Mouse (Mus musculus) left cerebral cortex, postnatal 10 days (tissue): Measurements from ENCODE around the gene Dapk2. TPM values are rescaled to one million over a fixed set of nuclear protein-coding genes. Genes with fewer than 3 reads are reported as not detected.

Experiments
- DNase-seq, 2 experiments: peaks; one replicate each; pipeline ENCODE4 v3.0.0; 2021 to 2022; ENCODE audit warnings: low spot score in 2 of 2, mixed read lengths in 1 of 2; ENCODE audit errors: extremely low spot score in 1 of 2
- intact Hi-C: fragments of 180-260 bp; cut with DNase I; formaldehyde crosslinking; loops from one replicate; pipeline ENCODE4 v1.15.1; 2025
- total RNA-seq, 2 experiments: library from RNA; stranded (reverse); gene quantifications; 2 replicates each; pipeline ENCODE4 v1.2.3; 2021

The Dapk2 gene
- total RNA-seq, 2 experiments from 2014 or later, result 2.1 to 3.2 TPM

- intact Hi-C loops, result no loop called here
- DNase-seq, result no peak
Observed at GRCm38 (mm10) chr9:66131466-66131865, 26.6 kb upstream of the Dapk2 start.

GRCm38 (mm10) chr9:66135967-66136366 lies 22.1 kb upstream of the Dapk2 start:
- intact Hi-C loops, result no loop called here
- no peak for DNase-seq

GRCm38 (mm10) chr9:66138193-66138592 lies 19.8 kb upstream of the Dapk2 start:
- intact Hi-C loops, result no loop called here
- no peak for DNase-seq

GRCm38 (mm10) chr9:66142265-66142664 lies 15.8 kb upstream of the Dapk2 start:
- intact Hi-C loops, result loop anchor here (10.0 kb wide), 1 partner anchor 233 kb away; no protein-coding TSS in a partner anchor
- DNase-seq, result no peak

DNA sequence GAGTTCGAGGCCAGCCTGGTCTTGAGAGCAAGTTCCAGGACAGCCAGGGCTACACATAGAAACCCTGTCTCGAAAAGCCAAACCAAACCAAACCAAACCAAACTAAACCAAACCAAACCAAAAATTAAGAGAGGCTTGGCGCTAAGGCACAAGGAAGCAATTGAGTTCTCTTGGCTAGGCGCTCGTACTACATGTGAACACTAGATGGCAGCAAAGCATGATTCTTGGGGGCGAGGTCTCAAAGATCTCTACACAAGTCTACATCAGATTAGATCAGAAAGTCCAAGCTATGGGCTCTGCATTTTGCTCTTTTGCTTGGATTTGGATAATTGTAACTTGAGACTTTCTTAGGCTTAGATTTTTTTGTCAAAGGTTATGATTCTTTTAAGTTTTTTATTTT lies 13.8 kb upstream of the Dapk2 start:
- intact Hi-C loops, result loop anchor here (10.0 kb wide), 1 partner anchor 231 kb away; no protein-coding TSS in a partner anchor

DNA sequence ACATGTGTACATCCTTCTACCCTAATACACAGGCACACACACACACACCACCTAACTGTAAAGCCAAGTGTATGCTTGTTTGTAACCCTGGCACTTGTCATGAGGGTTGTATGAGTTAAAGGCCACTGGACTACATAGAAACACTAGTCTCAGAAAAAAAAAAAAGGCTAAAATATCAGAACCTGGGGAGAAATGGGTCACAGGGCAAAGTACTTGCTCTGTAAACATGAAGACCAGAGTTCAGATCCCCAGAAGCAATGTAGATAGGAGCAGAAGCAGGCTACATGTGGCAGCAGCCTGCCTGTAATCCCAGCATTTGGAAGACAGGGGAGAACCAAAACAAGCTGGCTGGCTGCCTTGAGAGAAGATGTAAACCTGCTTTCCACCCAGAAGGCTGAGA lies 11.9 kb upstream of the Dapk2 start:
- DNase-seq, result no peak
- intact Hi-C loops, result loop anchor here (10.0 kb wide), 1 partner anchor 229 kb away; no protein-coding TSS in a partner anchor

More for the DNA sequence above, 13.8 kb upstream of the Dapk2 start:
- DNase-seq, result peak; percentile 59 to 69

DNA sequence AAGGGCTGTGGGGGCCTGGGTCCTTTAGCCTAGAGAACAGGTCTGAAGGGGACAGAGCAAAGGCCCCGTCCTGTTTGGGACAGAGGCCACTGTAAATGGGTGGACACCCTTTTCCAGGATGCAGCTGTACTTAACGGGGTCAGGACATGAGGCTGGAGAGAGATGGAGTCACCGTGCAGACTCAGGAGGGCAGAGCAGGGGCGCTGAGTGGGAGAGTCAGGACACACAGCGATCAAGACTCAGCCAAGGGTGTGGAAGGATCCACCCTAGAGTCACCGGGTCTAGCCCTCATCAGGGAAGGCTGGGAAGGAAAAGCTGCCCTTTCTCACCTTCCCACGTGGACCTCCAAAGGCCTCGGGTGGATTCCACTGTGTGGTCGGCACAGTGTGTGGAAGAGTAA lies 6.0 kb upstream of the Dapk2 start:
- intact Hi-C loops, result no loop called here
- no peak for DNase-seq

GRCm38 (mm10) chr9:66153594-66153993 lies 4.4 kb upstream of the Dapk2 start:
- intact Hi-C loops, result no loop called here
- DNase-seq, result no peak

DNA sequence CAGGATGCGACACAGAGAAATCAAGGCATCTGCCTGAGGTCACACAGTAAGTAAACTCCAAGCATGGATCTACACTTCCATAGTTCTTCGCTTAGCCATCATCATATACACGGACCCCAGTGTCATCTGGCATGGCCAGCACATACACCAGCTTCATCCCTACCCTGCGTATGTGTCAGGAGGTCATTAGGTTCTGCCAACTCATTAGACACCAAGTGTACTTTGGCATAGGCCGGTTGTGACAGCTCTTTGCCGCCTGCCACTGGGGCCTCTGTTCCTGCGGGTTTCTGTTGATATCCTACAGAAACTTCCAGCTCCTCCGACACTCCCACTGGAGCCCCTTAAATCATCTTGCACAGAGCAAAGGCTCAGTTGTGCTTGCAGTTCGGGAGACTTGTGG lies 4.0 kb upstream of the Dapk2 start:
- intact Hi-C loops, result no loop called here
- DNase-seq, result no peak

GRCm38 (mm10) chr9:66155534-66155933 lies 2.5 kb upstream of the Dapk2 start:
- no peak for DNase-seq
- intact Hi-C loops, result no loop called here

DNA sequence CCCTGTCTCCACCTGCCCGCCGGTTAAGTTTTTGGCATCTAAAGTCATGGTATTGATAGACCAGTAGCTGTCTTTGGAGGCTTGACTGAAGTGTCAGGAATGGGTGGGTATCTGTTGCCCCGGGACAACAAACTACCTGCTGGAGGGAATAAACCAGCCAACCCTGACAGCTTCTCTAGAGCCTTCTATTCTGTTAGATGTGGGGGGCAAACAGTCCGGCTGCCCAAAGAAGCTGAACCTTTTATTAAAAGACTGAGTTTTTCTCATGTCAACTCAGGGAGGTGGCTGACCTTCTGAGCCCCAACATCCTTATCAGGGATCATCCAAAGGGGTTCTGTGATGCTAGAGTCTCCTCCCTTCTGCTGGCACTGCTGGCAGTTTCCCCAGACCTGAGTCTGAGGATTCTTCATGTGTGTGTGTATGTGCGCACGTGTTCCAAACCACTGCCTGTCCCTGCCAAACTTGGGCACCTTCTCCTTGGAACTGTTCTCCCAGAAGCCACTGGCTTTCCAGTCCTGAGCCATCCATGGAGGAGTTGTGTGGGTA lies 935 bp downstream of the Dapk2 start:
- no peak for DNase-seq
- intact Hi-C loops, result no loop called here

DNA sequence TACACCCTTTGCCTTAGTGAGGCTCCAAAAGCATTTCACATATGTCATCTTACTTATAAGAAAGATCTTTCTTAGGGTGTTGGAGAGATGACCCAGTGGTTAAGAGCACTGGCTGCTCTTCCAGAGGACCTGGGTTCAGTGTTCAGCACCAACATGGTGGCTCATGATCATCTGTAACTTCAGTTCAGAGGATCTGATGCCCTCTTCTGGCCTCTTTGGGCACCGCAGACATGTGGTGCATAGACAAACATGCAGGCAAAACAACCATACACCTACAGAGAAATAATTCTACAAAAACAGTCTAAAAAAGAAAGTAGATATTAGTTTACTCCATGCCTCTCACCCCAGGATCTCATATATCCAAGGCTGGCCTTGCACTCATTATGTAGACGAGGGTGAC lies 2.1 kb downstream of the Dapk2 start:
- intact Hi-C loops, result no loop called here
- DNase-seq, result no peak

DNA sequence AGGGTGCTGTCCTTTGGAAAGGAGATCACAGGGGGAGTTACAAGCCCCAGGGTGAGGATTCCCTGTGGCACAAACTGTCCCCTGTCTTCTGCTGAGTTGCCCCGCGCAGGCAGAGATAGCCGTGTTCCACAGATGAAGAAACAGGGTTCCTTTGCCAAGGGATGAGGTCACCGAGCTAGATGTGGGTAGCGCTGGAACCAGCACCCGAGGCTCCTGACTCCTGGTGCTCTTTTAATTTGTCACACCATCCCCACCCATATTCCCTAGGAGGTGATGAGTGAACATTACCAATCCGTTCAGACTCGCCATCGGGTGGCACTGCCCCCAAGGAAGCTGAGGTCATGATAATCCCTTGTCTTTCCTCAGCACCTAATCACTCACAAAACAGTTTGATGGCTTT lies 5.0 kb downstream of the Dapk2 start:
- DNase-seq, result no peak
- intact Hi-C loops, result no loop called here

- no peak for DNase-seq
- intact Hi-C loops, result no loop called here
Observed at GRCm38 (mm10) chr9:66167222-66167621, 9.2 kb downstream of the Dapk2 start.

- intact Hi-C loops, result no loop called here
Observed at GRCm38 (mm10) chr9:66168233-66168632, 10.2 kb downstream of the Dapk2 start.

GRCm38 (mm10) chr9:66170506-66170905 lies 12.5 kb downstream of the Dapk2 start:
- intact Hi-C loops, result no loop called here
- no peak for DNase-seq

More at GRCm38 (mm10) chr9:66168233-66168632, 10.2 kb downstream of the Dapk2 start:
- DNase-seq, result no peak

DNA sequence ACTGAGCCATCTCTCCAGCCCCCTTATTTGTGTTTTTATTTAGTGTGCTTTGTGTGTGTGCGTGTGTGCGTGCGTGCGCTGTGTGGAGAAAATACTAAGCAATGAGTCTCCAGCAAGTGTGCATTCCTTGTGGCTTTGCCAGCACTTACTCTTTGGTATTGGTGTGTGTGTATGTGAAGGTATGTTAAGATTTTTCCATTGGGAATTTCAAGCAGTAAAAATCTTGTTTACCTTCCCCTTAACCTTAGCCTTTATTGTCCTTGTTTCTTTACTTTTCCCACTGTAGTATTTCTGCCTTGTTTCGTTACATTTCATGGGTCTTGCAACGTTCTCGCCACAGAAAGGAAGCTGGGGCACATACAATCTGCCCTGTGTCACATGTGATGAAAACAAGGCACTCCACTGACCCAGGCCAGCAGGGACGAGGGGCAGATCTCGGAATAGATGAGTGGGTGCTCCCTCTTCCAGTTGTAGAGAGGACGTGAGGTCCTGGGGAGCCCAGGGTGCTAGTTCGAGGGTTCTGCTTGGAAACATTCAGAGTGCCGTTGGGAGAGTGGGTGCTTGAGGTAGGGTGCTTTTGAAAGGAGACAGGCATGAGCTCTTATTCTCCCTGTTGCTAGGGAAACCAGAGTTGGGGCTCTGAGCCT lies 13.4 kb downstream of the Dapk2 start:
- DNase-seq, result no peak
- intact Hi-C loops, result no loop called here

DNA sequence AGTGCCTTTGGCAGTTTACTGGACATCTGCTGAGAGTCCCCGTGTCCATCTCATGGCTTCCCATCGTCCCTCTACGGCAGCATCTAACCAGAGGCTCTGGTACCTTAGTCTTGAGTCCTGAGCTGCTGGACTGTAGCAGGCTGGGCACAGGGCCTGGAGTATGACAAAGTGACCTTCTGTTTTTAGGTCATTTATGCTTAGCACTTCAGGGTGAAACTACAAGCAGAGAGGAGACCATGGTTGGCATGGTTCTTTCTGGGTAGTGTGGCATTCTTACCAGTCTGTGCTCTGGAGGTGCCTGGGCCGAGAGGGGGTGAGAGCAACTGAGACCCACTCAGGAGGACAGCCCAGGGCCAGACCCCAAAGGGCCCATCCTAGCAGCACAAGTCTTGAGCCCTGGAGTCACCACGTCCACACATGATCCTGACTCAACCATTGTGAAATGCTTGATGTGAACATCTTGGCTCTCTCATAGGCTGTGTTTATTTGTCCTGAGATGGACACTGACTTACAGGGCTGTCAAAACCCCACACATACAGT lies 15.4 kb downstream of the Dapk2 start:
- no peak for DNase-seq
- intact Hi-C loops, result no loop called here

- DNase-seq, result no peak
- intact Hi-C loops, result no loop called here
Observed at GRCm38 (mm10) chr9:66174985-66175384, 17.0 kb downstream of the Dapk2 start.

DNA sequence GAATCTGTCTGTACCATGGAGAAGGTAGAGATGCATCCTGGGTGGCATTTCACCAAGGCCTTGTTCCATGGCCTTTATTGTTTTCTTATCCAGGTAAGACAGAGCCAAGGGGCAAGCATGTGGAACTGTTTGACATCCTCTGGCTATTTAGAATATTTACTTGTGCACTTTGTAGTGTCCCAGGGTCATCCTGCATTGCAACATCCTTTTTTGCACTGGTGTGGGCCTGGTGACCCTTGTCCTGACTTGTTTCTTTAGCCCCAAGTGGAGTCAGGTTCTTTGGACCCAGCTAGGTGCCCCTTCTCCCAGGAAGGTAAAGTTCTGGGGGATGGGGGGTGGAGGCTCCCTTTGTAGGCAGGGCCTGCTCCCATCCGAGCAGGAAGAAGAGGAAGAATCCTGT lies 20.0 kb downstream of the Dapk2 start:
- intact Hi-C loops, result no loop called here
- DNase-seq, result no peak
